Mouse (Mus musculus): ENCODE data around the gene Ms4a6c. TPM values are rescaled to one million over a fixed set of nuclear protein-coding genes. Genes with fewer than 3 reads are reported as not detected.

The Ms4a6c gene
- 19.0 TPM for polyA plus RNA-seq (2017; shearing (Covaris generic))

DNA sequence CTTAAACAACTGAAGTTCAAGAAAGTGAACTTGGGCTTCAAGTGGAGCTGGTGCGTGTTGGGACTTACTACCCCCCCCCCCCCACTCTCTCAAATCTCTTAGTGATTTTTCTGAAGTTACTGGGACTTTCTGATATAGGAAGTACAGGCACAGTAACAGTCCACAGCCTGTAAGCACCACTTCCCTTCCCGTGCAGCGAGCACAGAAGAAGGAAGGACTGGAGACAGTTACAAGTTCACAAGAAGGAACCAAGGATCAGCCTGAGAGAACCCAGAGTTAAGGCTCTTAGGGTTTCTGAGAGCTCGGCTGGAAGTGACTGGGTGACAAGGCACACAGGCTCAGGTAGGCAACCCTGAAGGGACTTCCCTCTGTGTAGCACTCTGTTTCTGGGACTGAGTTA lies at the start of gene Ms4a6c:
Ms4a6c (plus strand) TSS at position 152 of the 400 bp plus-strand sequence.

GRCm38 (mm10) chr19:11443338-11443737 lies 25.8 kb upstream of the Ms4a6c start, which contains the start of gene Ms4a4b:
Gene Ms4a4b, plus strand, starts transcription at chr19:11443553.

GRCm38 (mm10) chr19:11485746-11486145 lies 16.6 kb downstream of the Ms4a6c start, which contains the start of gene Gm8369:
Gene Gm8369, plus strand, starts transcription at chr19:11485938.

GRCm38 (mm10) chr19:11516246-11516645 lies 47.1 kb downstream of the Ms4a6c start, which contains the start of gene Ms4a6b:
Gene Ms4a6b, plus strand, starts transcription at chr19:11516512.

Other genes starting within 250 kb of the Ms4a6c start
- not detected for gene Ms4a12, start 236.9 kb upstream of the Ms4a6c start, polyA plus RNA-seq (2017; shearing (Covaris generic))
- gene Ms4a1, start 203.1 kb upstream of the Ms4a6c start, polyA plus RNA-seq (2017; shearing (Covaris generic)): 1.9 TPM
- gene Ms4a5, start 185.5 kb upstream of the Ms4a6c start, polyA plus RNA-seq (2017; shearing (Covaris generic)): not detected
- not detected for gene Ms4a14, start 154.9 kb upstream of the Ms4a6c start, polyA plus RNA-seq (2017; shearing (Covaris generic))
- 0.83 TPM for gene Ms4a7, start 133.2 kb upstream of the Ms4a6c start, polyA plus RNA-seq (2017; shearing (Covaris generic))
- 1.5 TPM for gene Ms4a4a, start 93.8 kb upstream of the Ms4a6c start, polyA plus RNA-seq (2017; shearing (Covaris generic))
- 118 TPM for gene Ms4a4c, start 64.6 kb upstream of the Ms4a6c start, polyA plus RNA-seq (2017; shearing (Covaris generic))
- 3,895 TPM for gene Ms4a4b, start 25.8 kb upstream of the Ms4a6c start, polyA plus RNA-seq (2017; shearing (Covaris generic))
- 287 TPM for gene Gm8369, start 16.6 kb downstream of the Ms4a6c start, polyA plus RNA-seq (2017; shearing (Covaris generic))
- 1,152 TPM for gene Ms4a6b, start 47.1 kb downstream of the Ms4a6c start, polyA plus RNA-seq (2017; shearing (Covaris generic))
- 5.7 TPM for gene Ms4a4d, start 67.4 kb downstream of the Ms4a6c start, polyA plus RNA-seq (2017; shearing (Covaris generic))
- 15.4 TPM for gene Ms4a6d, start 135.5 kb downstream of the Ms4a6c start, polyA plus RNA-seq (2017; shearing (Covaris generic))
- 0.18 TPM for gene Ms4a2, start 154.4 kb downstream of the Ms4a6c start, polyA plus RNA-seq (2017; shearing (Covaris generic))
- not detected for gene Ms4a3, start 171.5 kb downstream of the Ms4a6c start, polyA plus RNA-seq (2017; shearing (Covaris generic))
- not detected for gene Oosp2, start 191.2 kb downstream of the Ms4a6c start, polyA plus RNA-seq (2017; shearing (Covaris generic))
- gene Oosp1, start 221.8 kb downstream of the Ms4a6c start, polyA plus RNA-seq (2017; shearing (Covaris generic)): not detected
- gene Oosp3, start 227.7 kb downstream of the Ms4a6c start, polyA plus RNA-seq (2017; shearing (Covaris generic)): not detected